Mouse (Mus musculus): ENCODE measurements at regions not wholly inside any gene's neighbourhood (a gene's known extent, or its start where the extent isn't known, plus 50 kb on each side); places are given as distances from the start of the nearest gene placed in this dataset.

DNA sequence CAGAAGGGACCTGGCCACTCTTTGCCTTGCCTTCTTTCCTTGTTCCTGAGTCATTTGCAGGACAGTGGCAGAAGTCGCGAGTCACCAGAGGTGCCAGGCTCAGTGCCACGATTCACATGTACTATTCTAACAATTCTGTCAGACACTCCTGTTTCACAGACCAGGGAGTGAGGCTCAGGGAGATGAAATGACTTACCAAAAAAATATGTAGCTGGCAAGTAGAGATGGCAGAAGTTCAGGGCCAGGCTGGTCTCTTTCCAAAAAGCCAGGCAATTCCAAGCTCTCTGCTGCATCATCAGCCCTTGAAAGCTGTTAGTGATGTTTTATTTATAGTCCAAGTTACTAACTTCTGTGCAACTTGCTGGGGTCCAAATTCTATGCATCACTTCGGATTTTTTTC, 311.2 kb downstream of the Hace1 start:
- ATAC-seq (ENCODE audit: low read depth) (no peak), DNase-seq (ENCODE audit: low spot score) (peak; percentile 9)
- Histone ChIP-seq H3K4me3 (ENCODE audit: low read depth, low read length) (no peak overlapping the region), H3K9ac (ENCODE audit: low read depth, low read length) (no peak overlapping the region), H3K9me3 (ENCODE audit: control insufficient read depth, low read length) (no peaks in the 10 kb centered on the region), H3K36me3 (ENCODE audit: control insufficient read depth, insufficient read depth, low read length) (no peaks in the 10 kb centered on the region), H3K4me1 (ENCODE audit: control insufficient read depth, insufficient read depth, low read length) (peaks cover 13% of the 10 kb centered on the region; the same call in 1 of the 2 replicates), H3K27ac (replicated peaks; ENCODE audit: low read depth, low read length) (no peak overlapping the region), H3K4me2 (ENCODE audit: low read depth, low read length) (no peak overlapping the region; the same call in 1 of the 2 replicates), H3K27me3 (replicated peaks; ENCODE audit: control insufficient read depth, insufficient read depth, low read length) (no peaks in the 10 kb centered on the region)
- WGBS: 71% methylated on average over 4 of the region's 4 CpGs

DNA sequence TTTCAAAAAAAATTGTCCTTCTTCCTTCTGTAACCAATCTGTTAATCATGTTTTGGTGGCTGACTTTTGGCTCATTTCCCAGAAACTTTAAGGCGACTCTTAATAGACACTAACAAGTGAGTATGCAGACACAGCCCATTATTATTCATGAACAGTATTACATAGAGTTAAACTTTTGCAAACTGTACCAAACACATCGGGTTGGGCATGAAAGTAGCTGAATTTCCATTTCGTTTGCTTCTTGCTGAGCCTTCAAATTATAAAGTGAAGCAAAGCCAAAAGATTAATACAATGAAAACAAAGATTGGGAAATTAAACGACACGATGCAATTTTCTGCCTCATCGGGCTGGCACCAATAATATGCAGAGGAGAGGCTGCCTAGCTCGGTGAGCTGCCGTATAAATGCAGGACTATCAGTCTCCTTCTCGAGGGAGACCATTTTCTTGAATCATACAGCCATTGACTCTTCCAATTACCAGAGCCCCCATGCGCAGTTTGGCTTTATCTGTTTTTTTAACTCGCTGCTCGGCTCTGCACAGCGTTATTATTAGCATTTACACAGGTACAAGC, 311.8 kb downstream of the Hace1 start:
- Histone ChIP-seq H3K4me2 (ENCODE audit: low read depth, low read length) (peak overlapping the region; percentile 38; the same call in 1 of the 2 replicates), H3K4me1 (ENCODE audit: control insufficient read depth, insufficient read depth, low read length) (peaks cover 19% of the 10 kb centered on the region; the same call in 1 of the 2 replicates), H3K9me3 (ENCODE audit: control insufficient read depth, low read length) (no peaks in the 10 kb centered on the region), H3K36me3 (ENCODE audit: control insufficient read depth, insufficient read depth, low read length) (no peaks in the 10 kb centered on the region), H3K27ac (replicated peaks; ENCODE audit: low read depth, low read length) (no peak overlapping the region), H3K4me3 (ENCODE audit: low read depth, low read length) (no peak overlapping the region), H3K9ac (ENCODE audit: low read depth, low read length) (no peak overlapping the region), H3K27me3 (replicated peaks; ENCODE audit: control insufficient read depth, insufficient read depth, low read length) (no peaks in the 10 kb centered on the region)
- no peak for ATAC-seq (ENCODE audit: low read depth)
- peak; percentile 36 for DNase-seq (ENCODE audit: low spot score)
- WGBS: 50% methylated on average over 13 of the region's 13 CpGs

DNA sequence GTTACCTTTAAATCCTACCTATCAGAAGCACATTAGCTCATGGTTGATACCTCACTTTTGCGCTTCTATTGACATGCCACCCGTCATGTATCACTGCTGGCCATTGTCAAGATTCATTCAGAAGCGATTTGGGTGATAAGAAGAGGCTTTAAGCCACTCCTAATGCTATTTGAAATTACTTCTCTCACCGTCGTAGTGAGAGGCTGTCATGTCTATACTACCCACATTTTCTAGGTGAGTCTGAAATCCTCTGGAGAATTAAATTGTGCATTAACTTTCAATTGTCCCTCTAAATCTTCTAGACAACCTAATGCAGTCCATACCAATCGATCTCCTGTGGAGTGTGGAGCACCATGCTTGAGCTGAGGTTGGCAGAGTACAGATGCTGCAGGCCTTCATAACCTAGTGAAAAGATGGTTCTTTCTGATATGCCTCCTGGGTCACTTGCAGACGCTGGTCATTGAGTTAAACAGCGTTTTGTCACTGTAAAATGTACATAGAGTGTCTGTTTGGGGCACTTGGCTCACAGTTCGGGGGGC, 312.5 kb downstream of the Hace1 start:
- Histone ChIP-seq H3K9me3 (ENCODE audit: control insufficient read depth, low read length) (no peaks in the 10 kb centered on the region), H3K4me1 (ENCODE audit: control insufficient read depth, insufficient read depth, low read length) (peaks cover 20% of the 10 kb centered on the region; the same call in 1 of the 2 replicates), H3K27ac (replicated peaks; ENCODE audit: low read depth, low read length) (no peak overlapping the region), H3K4me2 (ENCODE audit: low read depth, low read length) (0 out of 2 replicates have a peak overlapping the region, but pooled peaks have one; percentile 38), H3K4me3 (ENCODE audit: low read depth, low read length) (no peak overlapping the region), H3K36me3 (ENCODE audit: control insufficient read depth, insufficient read depth, low read length) (no peaks in the 10 kb centered on the region), H3K9ac (ENCODE audit: low read depth, low read length) (no peak overlapping the region), H3K27me3 (replicated peaks; ENCODE audit: control insufficient read depth, insufficient read depth, low read length) (no peaks in the 10 kb centered on the region)
- WGBS: 83% methylated on average over 9 of the region's 9 CpGs
- ATAC-seq (ENCODE audit: low read depth) (no peak), DNase-seq (ENCODE audit: low spot score) (no peak)

DNA sequence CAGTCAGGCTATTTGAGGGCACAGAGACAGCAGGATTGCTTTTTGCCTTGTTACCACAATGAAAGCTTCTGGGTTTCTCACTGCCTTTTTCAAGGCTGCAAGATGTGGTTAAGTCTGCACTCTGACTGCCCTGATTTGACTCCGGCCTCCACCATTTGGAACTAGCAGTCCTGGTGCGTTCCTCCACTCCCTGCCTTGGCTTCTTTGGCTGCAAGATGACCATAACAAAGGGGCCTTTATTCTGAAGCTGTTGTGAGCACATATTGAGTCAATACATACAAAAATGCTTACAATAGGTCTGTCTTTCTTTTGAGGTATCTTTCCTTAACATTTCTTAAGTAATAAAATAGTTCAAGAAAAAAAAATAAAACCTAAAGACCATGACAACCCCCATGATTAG, 314.8 kb downstream of the Hace1 start:
- no peaks in the 10 kb centered on the region for H3K9me3 ChIP-seq (ENCODE audit: control insufficient read depth, low read length)
- H3K4me2 ChIP-seq (ENCODE audit: low read depth, low read length): no peak overlapping the region
- H3K27me3 ChIP-seq (replicated peaks; ENCODE audit: control insufficient read depth, insufficient read depth, low read length): no peaks in the 10 kb centered on the region
- H3K9ac ChIP-seq (ENCODE audit: low read depth, low read length): no peak overlapping the region
- H3K4me3 ChIP-seq (ENCODE audit: low read depth, low read length): no peak overlapping the region
- 54% methylated on average over 2 of the region's 2 CpGs for WGBS
- DNase-seq (ENCODE audit: low spot score) (peak; percentile 17), ATAC-seq (ENCODE audit: low read depth) (0 out of 2 replicates have a peak, but pooled peaks have one; percentile 12)
- H3K27ac ChIP-seq (replicated peaks; ENCODE audit: low read depth, low read length): no peak overlapping the region
- peaks cover 20% of the 10 kb centered on the region; the same call in 1 of the 2 replicates for H3K4me1 ChIP-seq (ENCODE audit: control insufficient read depth, insufficient read depth, low read length)
- no peaks in the 10 kb centered on the region for H3K36me3 ChIP-seq (ENCODE audit: control insufficient read depth, insufficient read depth, low read length)

DNA sequence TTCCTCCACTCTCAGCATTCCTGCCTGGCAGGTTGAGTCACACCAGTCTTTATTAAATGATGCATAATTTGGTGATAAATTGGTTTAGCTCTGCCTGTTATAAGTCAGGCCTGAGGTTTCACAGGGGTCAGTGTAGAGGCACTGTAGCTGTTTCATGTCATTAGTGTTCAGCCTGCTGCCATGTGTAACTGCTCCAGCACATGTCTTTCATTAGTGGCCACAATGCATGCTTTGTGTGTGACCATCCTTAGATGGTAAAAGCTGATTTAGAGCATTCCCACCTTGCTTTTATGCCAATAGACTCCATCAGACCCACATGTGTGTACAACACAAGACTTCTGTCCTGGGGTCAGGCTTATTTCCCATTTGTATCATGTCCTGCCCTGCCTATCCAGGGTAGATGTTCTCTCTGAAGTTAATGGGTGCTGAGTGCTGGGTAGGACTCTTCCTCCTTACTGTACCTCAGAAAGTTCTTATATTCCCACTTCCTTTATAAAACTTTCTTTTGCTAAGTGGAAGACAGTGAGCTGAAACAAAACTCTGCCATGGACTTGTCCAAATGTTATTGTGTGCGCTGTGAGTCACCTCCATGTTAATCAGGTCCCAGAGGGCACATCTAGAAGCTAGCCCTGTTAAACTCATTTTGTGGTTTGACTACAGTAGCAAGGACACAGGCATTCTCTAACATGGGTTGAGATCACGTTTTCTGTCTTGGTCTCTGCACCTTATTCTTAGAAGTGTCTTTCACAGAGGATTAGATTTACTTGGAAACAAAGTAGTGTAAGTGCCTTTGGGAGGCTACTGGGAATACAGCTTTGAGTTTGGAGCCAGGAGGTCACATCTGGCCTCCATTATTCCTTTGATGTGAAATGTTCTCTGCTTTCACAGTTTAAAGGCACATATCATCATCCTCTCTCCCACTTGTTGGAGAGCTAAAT, 316.5 kb downstream of the Hace1 start:
- no peak overlapping the region for H3K27ac ChIP-seq (replicated peaks; ENCODE audit: low read depth, low read length)
- no peaks in the 10 kb centered on the region for H3K36me3 ChIP-seq (ENCODE audit: control insufficient read depth, insufficient read depth, low read length)
- DNase-seq (ENCODE audit: low spot score) (peak; percentile 62), ATAC-seq (ENCODE audit: low read depth) (peak; percentile 63; the same call in 1 of the 2 replicates)
- no peaks in the 10 kb centered on the region for H3K27me3 ChIP-seq (replicated peaks; ENCODE audit: control insufficient read depth, insufficient read depth, low read length)
- WGBS: 24% methylated on average over 2 of the region's 2 CpGs
- H3K4me2 ChIP-seq (ENCODE audit: low read depth, low read length): no peak overlapping the region
- peaks cover 14% of the 10 kb centered on the region; the same call in 1 of the 2 replicates for H3K4me1 ChIP-seq (ENCODE audit: control insufficient read depth, insufficient read depth, low read length)
- H3K4me3 ChIP-seq (ENCODE audit: low read depth, low read length): no peak overlapping the region
- H3K9me3 ChIP-seq (ENCODE audit: control insufficient read depth, low read length): no peaks in the 10 kb centered on the region
- H3K9ac ChIP-seq (ENCODE audit: low read depth, low read length): no peak overlapping the region

DNA sequence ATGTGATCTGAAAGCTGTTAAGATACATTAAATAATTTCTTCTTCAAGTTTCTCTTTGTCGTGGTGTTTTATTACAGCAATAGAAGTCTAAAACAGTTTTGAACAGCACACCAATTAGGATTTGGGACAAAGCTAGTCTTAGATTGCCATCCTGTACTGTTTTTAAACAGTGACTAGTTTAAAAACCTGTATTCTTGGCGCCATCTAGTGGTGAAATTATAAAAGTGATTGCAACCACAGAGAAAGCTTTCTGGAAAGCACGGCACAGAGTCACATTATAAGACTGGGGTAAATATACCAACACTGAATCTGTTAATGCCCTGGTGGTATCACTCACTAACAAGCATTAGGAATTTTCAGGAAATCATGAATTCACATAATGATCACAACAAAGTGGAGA, 339.3 kb downstream of the Hace1 start:
- 18% methylated on average over 3 of the region's 3 CpGs for WGBS
- H3K9ac ChIP-seq (ENCODE audit: low read depth, low read length): no peak overlapping the region
- H3K4me3 ChIP-seq (ENCODE audit: low read depth, low read length): no peak overlapping the region
- peak; percentile 71 for DNase-seq (ENCODE audit: low spot score)
- H3K4me2 ChIP-seq (ENCODE audit: low read depth, low read length): no peak overlapping the region
- no peaks in the 10 kb centered on the region for H3K27me3 ChIP-seq (replicated peaks; ENCODE audit: control insufficient read depth, insufficient read depth, low read length)
- H3K36me3 ChIP-seq (ENCODE audit: control insufficient read depth, insufficient read depth, low read length): no peaks in the 10 kb centered on the region
- no peaks in the 10 kb centered on the region for H3K4me1 ChIP-seq (ENCODE audit: control insufficient read depth, insufficient read depth, low read length)
- H3K27ac ChIP-seq (replicated peaks; ENCODE audit: low read depth, low read length): no peak overlapping the region
- no peak for ATAC-seq (ENCODE audit: low read depth)
- H3K9me3 ChIP-seq (ENCODE audit: control insufficient read depth, low read length): no peaks in the 10 kb centered on the region

DNA sequence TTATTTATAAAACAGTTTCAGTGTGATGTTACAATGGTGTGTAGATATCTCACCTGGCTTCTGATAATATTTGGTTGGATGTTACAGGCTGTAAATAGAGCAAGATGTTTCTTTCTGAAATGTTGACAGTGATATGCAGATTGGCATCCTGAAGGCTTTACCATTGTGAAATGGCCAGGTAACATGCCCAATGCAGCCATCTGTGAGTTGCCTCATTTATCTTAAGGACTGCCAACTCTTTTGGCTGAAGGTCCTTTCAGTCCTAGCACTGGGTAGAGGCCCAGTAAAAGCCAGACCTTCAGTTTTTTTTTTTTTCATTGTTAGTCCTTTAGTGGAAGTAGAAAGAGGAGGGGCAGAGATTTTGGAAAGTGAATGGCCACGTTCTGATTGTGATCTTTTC, 348.1 kb downstream of the Hace1 start:
- DNase-seq (ENCODE audit: low spot score): no peak
- no peaks in the 10 kb centered on the region for H3K36me3 ChIP-seq (ENCODE audit: control insufficient read depth, insufficient read depth, low read length)
- no peak overlapping the region for H3K9ac ChIP-seq (ENCODE audit: low read depth, low read length)
- 60% methylated on average over 1 of the region's 1 CpGs for WGBS
- no peak overlapping the region for H3K27ac ChIP-seq (replicated peaks; ENCODE audit: low read depth, low read length)
- ATAC-seq (ENCODE audit: low read depth): no peak
- no peaks in the 10 kb centered on the region for H3K9me3 ChIP-seq (ENCODE audit: control insufficient read depth, low read length)
- no peaks in the 10 kb centered on the region for H3K27me3 ChIP-seq (replicated peaks; ENCODE audit: control insufficient read depth, insufficient read depth, low read length)
- no peak overlapping the region for H3K4me3 ChIP-seq (ENCODE audit: low read depth, low read length)
- H3K4me1 ChIP-seq (ENCODE audit: control insufficient read depth, insufficient read depth, low read length): no peaks in the 10 kb centered on the region
- H3K4me2 ChIP-seq (ENCODE audit: low read depth, low read length): no peak overlapping the region

DNA sequence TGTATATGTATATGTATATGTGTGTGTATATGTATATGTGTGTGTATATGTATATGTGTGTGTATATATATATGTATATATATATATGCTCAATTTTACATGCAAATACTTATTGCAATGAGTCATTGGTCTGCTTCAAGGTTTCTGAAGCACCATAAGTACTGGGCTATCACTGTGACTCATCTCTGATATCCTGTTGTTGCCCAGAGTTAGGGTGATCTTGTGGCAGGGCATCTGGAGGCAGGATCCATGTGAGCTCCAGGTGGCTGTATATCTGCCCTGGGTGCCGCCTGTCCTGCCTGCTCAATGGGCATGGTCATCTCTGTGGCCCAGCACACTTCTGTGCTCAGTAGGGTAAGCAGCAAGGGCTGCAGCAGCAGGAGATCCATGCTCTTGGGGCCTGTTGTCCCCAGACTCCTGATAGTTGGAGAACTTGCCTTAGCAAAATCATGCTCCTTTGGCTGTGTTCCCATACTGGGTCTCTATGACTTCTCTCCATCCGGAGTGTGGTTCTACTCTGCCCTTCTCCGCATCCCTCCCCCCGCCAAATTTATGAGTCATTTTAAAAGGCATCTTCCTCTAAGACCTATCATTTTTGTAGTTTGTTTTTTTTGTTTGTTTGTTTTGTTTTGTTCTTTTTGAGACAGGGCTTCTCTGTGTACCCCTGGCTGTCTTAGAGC, 356.1 kb downstream of the Hace1 start:
- Histone ChIP-seq H3K4me2 (ENCODE audit: low read depth, low read length) (no peak overlapping the region), H3K27me3 (replicated peaks; ENCODE audit: control insufficient read depth, insufficient read depth, low read length) (no peaks in the 10 kb centered on the region), H3K9ac (ENCODE audit: low read depth, low read length) (no peak overlapping the region), H3K27ac (replicated peaks; ENCODE audit: low read depth, low read length) (no peak overlapping the region), H3K36me3 (ENCODE audit: control insufficient read depth, insufficient read depth, low read length) (no peaks in the 10 kb centered on the region), H3K4me1 (ENCODE audit: control insufficient read depth, insufficient read depth, low read length) (no peaks in the 10 kb centered on the region), H3K4me3 (ENCODE audit: low read depth, low read length) (no peak overlapping the region), H3K9me3 (ENCODE audit: control insufficient read depth, low read length) (no peaks in the 10 kb centered on the region)
- ATAC-seq (ENCODE audit: low read depth) (no peak), DNase-seq (ENCODE audit: low spot score) (no peak)
- 88% methylated on average over 4 of the region's 4 CpGs for WGBS
